Comparison of ENCODE assay signal across 26 mouse cellular contexts in genomic region chr3:138536031-138536430, GRCm38 (mm10). TPM values are rescaled to one million over a fixed set of nuclear protein-coding genes. Genes with fewer than 3 reads are reported as not detected.
DNase-seq lines count a peak whose midpoint lies in the region; ATAC-seq and TF ChIP-seq lines count a peak whose summit lies in the region.
"Had no signal": no experiment of that assay in that cellular context is flagged by ENCODE, and none has a peak within 500 bp of the region (broad histone marks: within the 10 kb centered on the region; RNA-seq: fewer than 3 reads in every experiment).

No protein-coding gene starts in this region.

- peaks cover 34% of the 10 kb centered on the region; the same call in 1 of the 2 replicates for H3K79me2 ChIP-seq in liver, adult 2 months (ENCODE audit: control insufficient read depth, insufficient read depth, low read length)

- no peaks in the 10 kb centered on the region for H3K36me3 ChIP-seq in intestine, embryonic 14.5 days (ENCODE audit: control insufficient read depth, insufficient read depth, low read length)
- H3K36me3 ChIP-seq in intestine, embryonic 15.5 days, result no peaks in the 10 kb centered on the region
- no peaks in the 10 kb centered on the region for H3K36me3 ChIP-seq in kidney, adult 2 months (ENCODE audit: control insufficient read depth, insufficient read depth, low read length)
- H3K36me3 ChIP-seq in liver, adult 2 months (ENCODE audit: control insufficient read depth, insufficient read depth, low read length), result no peaks in the 10 kb centered on the region
- H3K36me3 ChIP-seq in liver, embryonic 11.5 days (ENCODE audit: control insufficient read depth, insufficient read depth, low read length), result no peaks in the 10 kb centered on the region

- H3K27me3 ChIP-seq in intestine, embryonic 14.5 days (replicated peaks; ENCODE audit: control insufficient read depth, insufficient read depth, low read length), result no peaks in the 10 kb centered on the region
- no peaks in the 10 kb centered on the region for H3K27me3 ChIP-seq in intestine, embryonic 15.5 days (replicated peaks)
- no peaks in the 10 kb centered on the region for H3K27me3 ChIP-seq in kidney, adult 2 months (replicated peaks; ENCODE audit: control insufficient read depth, insufficient read depth, low read length)
- no peaks in the 10 kb centered on the region for H3K27me3 ChIP-seq in liver, adult 2 months (ENCODE audit: control insufficient read depth, insufficient read depth, low read length)
- H3K27me3 ChIP-seq in liver, embryonic 11.5 days (replicated peaks; ENCODE audit: control insufficient read depth, insufficient read depth, low read length), result no peaks in the 10 kb centered on the region
- H3K27me3 ChIP-seq: CH12.LX; forebrain, embryonic 13.5 days; heart, embryonic 13.5 days; Patski had no signal

- H3K4me2 ChIP-seq in intestine, embryonic 14.5 days (ENCODE audit: low read length), result no peak overlapping the region
- H3K4me2 ChIP-seq in intestine, embryonic 15.5 days (replicated peaks), result no peak overlapping the region
- H3K4me2 ChIP-seq in liver, embryonic 11.5 days, result no peak overlapping the region
- H3K4me2 ChIP-seq: forebrain, embryonic 13.5 days; heart, embryonic 13.5 days; hindbrain, embryonic 14.5 days had no signal

- TF ChIP-seq POLR2A in kidney, adult 2 months (IDR thresholded peaks at IDR 0.05; ENCODE audit: low read depth, low read length), result no peak
- TF ChIP-seq POLR2A in liver, adult 2 months (IDR thresholded peaks at IDR 0.05; ENCODE audit: extremely low read depth, insufficient read depth, low read length), result no peak

- peak; percentile 48 for DNase-seq in intestine, embryonic 14.5 days (ENCODE audit: low spot score)
- peak; percentile 85 for DNase-seq in kidney, adult 2 months
- DNase-seq in kidney, postnatal 4 days, result no peak
- peak; percentile 66 for DNase-seq in liver, adult 2 months (ENCODE audit: extremely low read depth, low read depth, low spot score)
- DNase-seq in liver, embryonic 11.5 days (ENCODE audit: low spot score), result no peak
- DNase-seq in yolk sac, embryonic 10.5 days (ENCODE audit: low spot score), result peak; percentile 31
- DNase-seq in natural killer cell, adult 2 months (ENCODE audit: low spot score in 2 of 2), result no peak
- DNase-seq: adrenal gland, postnatal 10 days; B cell, adult 2 months; cerebellum, adult 18-20 months; cerebellum, adult 9-10 months; cerebellum, postnatal 14 days; gastrocnemius, postnatal 36 days; heart, adult 2 months; heart, postnatal 14 days; heart, postnatal 4 days had no signal

- no peak for TF ChIP-seq CTCF in kidney, adult 2 months (conservative IDR thresholded peaks at IDR 0.05; ENCODE audit: insufficient read depth, insufficient read length, low read depth, low read length)
- no peak for TF ChIP-seq CTCF in liver, adult 2 months (IDR thresholded peaks at IDR 0.05; ENCODE audit: low read depth, low read length)

- WGBS in intestine, embryonic 14.5 days, result 95% methylated on average over 2 of the region's 2 CpGs
- WGBS in intestine, embryonic 15.5 days, result 87% methylated on average over 2 of the region's 2 CpGs
- WGBS in kidney, adult 2 months, result 48% methylated on average over 2 of the region's 2 CpGs
- 39% methylated on average over 2 of the region's 2 CpGs for WGBS in liver, adult 2 months
- WGBS in liver, embryonic 11.5 days, result 90% methylated on average over 2 of the region's 2 CpGs

- H3K9ac ChIP-seq in intestine, embryonic 14.5 days (ENCODE audit: low read length), result no peak overlapping the region
- H3K9ac ChIP-seq in intestine, embryonic 15.5 days, result no peak overlapping the region
- no peak overlapping the region for H3K9ac ChIP-seq in liver, adult 2 months (ENCODE audit: low read depth, low read length)
- no peak overlapping the region for H3K9ac ChIP-seq in liver, embryonic 11.5 days (ENCODE audit: low read depth, low read length)
- H3K9ac ChIP-seq: forebrain, embryonic 13.5 days; heart, embryonic 13.5 days; hindbrain, embryonic 14.5 days had no signal

- no peak overlapping the region for H3K4me3 ChIP-seq in intestine, embryonic 14.5 days (ENCODE audit: low read depth, low read length)
- H3K4me3 ChIP-seq in intestine, embryonic 15.5 days (replicated peaks), result no peak overlapping the region
- H3K4me3 ChIP-seq in kidney, adult 2 months (ENCODE audit: insufficient read depth, low read depth, low read length), result no peak overlapping the region
- no peak overlapping the region for H3K4me3 ChIP-seq in liver, adult 2 months (ENCODE audit: insufficient read depth, low read depth, low read length)
- H3K4me3 ChIP-seq in liver, embryonic 11.5 days (ENCODE audit: low read depth, low read length), result no peak overlapping the region
- H3K4me3 ChIP-seq: forebrain, embryonic 10.5 days; forebrain, embryonic 13.5 days; heart, adult 2 months; heart, embryonic 10.5 days; heart, embryonic 13.5 days had no signal

- no peak for ATAC-seq in intestine, embryonic 14.5 days (replicated peaks; ENCODE audit: low FRiP score, low TSS enrichment, low read depth)
- no peak for ATAC-seq in intestine, embryonic 15.5 days
- no peak for ATAC-seq in liver, embryonic 11.5 days (replicated peaks; ENCODE audit: low FRiP score)
- ATAC-seq: forebrain, embryonic 13.5 days; forebrain, embryonic 16.5 days; Patski had no signal

- peaks cover 11% of the 10 kb centered on the region for H3K4me1 ChIP-seq in intestine, embryonic 14.5 days (replicated peaks; ENCODE audit: control insufficient read depth, insufficient read depth, low read length)
- H3K4me1 ChIP-seq in intestine, embryonic 15.5 days (replicated peaks), result 0 out of 2 replicates have a peak, but pooled peaks cover 3% of the 10 kb centered on the region
- peaks cover 19% of the 10 kb centered on the region for H3K4me1 ChIP-seq in kidney, adult 2 months (ENCODE audit: control insufficient read depth, insufficient read depth, low read length)
- H3K4me1 ChIP-seq in liver, adult 2 months (ENCODE audit: control insufficient read depth, insufficient read depth, low read length), result peaks cover 12% of the 10 kb centered on the region
- peaks cover 30% of the 10 kb centered on the region for H3K4me1 ChIP-seq in liver, embryonic 11.5 days (replicated peaks; ENCODE audit: control insufficient read depth, insufficient read depth, low read length)

- H3K9me3 ChIP-seq in intestine, embryonic 14.5 days (ENCODE audit: control insufficient read depth, low read length), result no peaks in the 10 kb centered on the region
- H3K9me3 ChIP-seq in intestine, embryonic 15.5 days, result no peaks in the 10 kb centered on the region
- H3K9me3 ChIP-seq in liver, embryonic 11.5 days (ENCODE audit: control insufficient read depth, low read length), result no peaks in the 10 kb centered on the region
- H3K9me3 ChIP-seq: forebrain, embryonic 10.5 days; forebrain, embryonic 13.5 days; G1E; heart, embryonic 10.5 days; heart, embryonic 13.5 days had no signal

- no peak overlapping the region for H3K27ac ChIP-seq in intestine, embryonic 14.5 days (ENCODE audit: low read depth)
- no peak overlapping the region for H3K27ac ChIP-seq in intestine, embryonic 15.5 days
- H3K27ac ChIP-seq in kidney, adult 2 months (ENCODE audit: insufficient read depth, low read depth, low read length), result 0 out of 2 replicates have a peak overlapping the region, but pooled peaks have one; percentile 17
- H3K27ac ChIP-seq in liver, adult 2 months (replicated peaks; ENCODE audit: insufficient read depth, low read depth, low read length), result no peak overlapping the region
- H3K27ac ChIP-seq in liver, embryonic 11.5 days (ENCODE audit: low read depth, low read length), result no peak overlapping the region
- H3K27ac ChIP-seq: forebrain, embryonic 10.5 days; forebrain, embryonic 13.5 days; heart, adult 2 months; heart, embryonic 10.5 days; heart, embryonic 13.5 days; hindbrain, embryonic 14.5 days had no signal

RNA-seq across cellular contexts. Expression of gene Eif4e, which starts 10.1 kb away (rescaled TPM):
- polyA plus RNA-seq in intestine, embryonic 14.5 days (2014; fragmentation: Nextera tagmentation; extraction: Ambion mirVana), result 345 and 370 TPM in 2 replicates
- 308 and 309 TPM in 2 replicates for polyA plus RNA-seq in intestine, embryonic 15.5 days (2015; fragmentation: Nextera tagmentation; extraction: Ambion mirVana)
- 17.5 and 33.6 TPM in 2 replicates for polyA plus RNA-seq in kidney, adult 2 months (2012; rRNA removed)
- 16.4 and 18.2 TPM in 2 replicates for total RNA-seq in liver, adult 2 months (2014; rRNA removed)
- polyA plus RNA-seq in liver, adult 2 months (2012; rRNA removed), result 10.1 and 12.8 TPM in 2 replicates
- polyA plus RNA-seq in liver, embryonic 11.5 days (2014; fragmentation: Nextera tagmentation; extraction: Ambion mirVana), result 442 and 454 TPM in 2 replicates

RNA-seq across cellular contexts. Expression of gene Metap1, which starts 46.7 kb away (rescaled TPM):
- polyA plus RNA-seq in intestine, embryonic 14.5 days (2014; fragmentation: Nextera tagmentation; extraction: Ambion mirVana), result 63.5 and 63.8 TPM in 2 replicates
- polyA plus RNA-seq in intestine, embryonic 15.5 days (2015; fragmentation: Nextera tagmentation; extraction: Ambion mirVana), result 48.0 and 48.4 TPM in 2 replicates
- polyA plus RNA-seq in kidney, adult 2 months (2012; rRNA removed), result 19.9 and 22.6 TPM in 2 replicates
- 31.4 and 32.5 TPM in 2 replicates for total RNA-seq in liver, adult 2 months (2014; rRNA removed)
- 11.7 and 12.5 TPM in 2 replicates for polyA plus RNA-seq in liver, adult 2 months (2012; rRNA removed)
- polyA plus RNA-seq in liver, embryonic 11.5 days (2014; fragmentation: Nextera tagmentation; extraction: Ambion mirVana), result 51.8 and 54.1 TPM in 2 replicates

Comparison
In these comparisons a context has a peak if more than half of its experiments do, and no peak if none do; other contexts are left out.
1. DNase-seq: peak in intestine, embryonic 14.5 days (single experiment), kidney, adult 2 months (single experiment), liver, adult 2 months (single experiment) and yolk sac, embryonic 10.5 days (single experiment); none in kidney, postnatal 4 days (0 of 2), liver, embryonic 11.5 days (single experiment) and natural killer cell, adult 2 months (0 of 2).